Mouse (Mus musculus) frontal cortex, adult 2 months (tissue): ENCODE measurements around the gene Aldh3b3. TPM values are rescaled to one million over a fixed set of nuclear protein-coding genes. Genes with fewer than 3 reads are reported as not detected.
"Not testable (repeated sequence)": the region's sequence is repeated elsewhere in the genome, so short reads cannot be mapped to it uniquely, and the experiment has no call there.

ENCODE experiments used
- DNase-seq, 2 experiments: peaks; one replicate each; pipeline ENCODE4 v3.0.0; 2022; ENCODE audit warnings: low spot score in 1 of 2; ENCODE audit errors: extremely low spot score in 1 of 2
- polyA plus RNA-seq: library from polyadenylated mRNA; depleted of rRNA; stranded (reverse); fragments of >200 nt; gene quantifications from 2 replicates; pipeline ENCODE4 v1.2.3, GENCODE M21; 2012

Gene Aldh3b3
- polyA plus RNA-seq, 1 experiment: 0.58 TPM

DNA sequence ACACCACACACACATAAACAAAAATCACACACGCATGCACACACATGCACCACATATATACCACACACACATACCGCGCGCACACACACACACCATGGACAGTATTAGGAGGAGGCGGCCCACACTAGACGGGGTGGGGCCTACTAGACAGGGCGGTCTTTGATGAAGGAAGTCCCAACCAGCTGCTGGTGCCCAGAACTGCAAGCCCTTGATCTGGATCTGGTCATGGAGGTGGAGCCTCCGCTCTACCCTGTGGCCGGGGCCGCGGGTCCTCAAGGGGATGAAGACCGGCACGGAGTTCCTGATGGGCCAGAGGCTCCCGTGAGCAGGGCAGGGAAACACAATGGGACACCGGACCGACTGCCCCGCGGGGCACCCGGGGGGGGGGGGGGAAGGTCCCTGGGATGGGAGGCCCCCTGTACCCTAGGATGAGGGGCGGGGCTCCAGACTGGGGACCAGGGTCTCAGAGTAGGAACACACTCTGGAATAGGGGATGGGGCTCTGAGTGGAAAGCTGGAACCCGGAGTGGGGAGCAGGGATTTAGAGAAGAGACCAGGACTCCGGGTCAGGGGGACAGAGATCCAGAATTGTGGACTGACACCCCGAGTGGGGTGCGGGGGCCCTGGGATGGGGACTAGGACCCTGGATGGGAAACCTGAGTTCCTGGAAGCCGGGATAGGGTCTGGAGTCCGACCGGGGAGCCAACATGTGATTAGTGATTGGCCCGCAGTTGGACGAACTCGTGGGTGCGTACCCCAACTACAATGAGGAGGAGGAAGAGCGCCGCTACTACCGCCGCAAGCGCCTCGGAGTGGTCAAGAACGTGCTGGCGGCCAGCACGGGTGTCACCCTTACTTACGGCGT, 23.2 kb upstream of the Aldh3b3 start, which contains the start of gene Unc93b1:
Gene Unc93b1 (plus strand): TSS at position 155 of the 864 bp plus-strand sequence.
- no peak for DNase-seq

DNA sequence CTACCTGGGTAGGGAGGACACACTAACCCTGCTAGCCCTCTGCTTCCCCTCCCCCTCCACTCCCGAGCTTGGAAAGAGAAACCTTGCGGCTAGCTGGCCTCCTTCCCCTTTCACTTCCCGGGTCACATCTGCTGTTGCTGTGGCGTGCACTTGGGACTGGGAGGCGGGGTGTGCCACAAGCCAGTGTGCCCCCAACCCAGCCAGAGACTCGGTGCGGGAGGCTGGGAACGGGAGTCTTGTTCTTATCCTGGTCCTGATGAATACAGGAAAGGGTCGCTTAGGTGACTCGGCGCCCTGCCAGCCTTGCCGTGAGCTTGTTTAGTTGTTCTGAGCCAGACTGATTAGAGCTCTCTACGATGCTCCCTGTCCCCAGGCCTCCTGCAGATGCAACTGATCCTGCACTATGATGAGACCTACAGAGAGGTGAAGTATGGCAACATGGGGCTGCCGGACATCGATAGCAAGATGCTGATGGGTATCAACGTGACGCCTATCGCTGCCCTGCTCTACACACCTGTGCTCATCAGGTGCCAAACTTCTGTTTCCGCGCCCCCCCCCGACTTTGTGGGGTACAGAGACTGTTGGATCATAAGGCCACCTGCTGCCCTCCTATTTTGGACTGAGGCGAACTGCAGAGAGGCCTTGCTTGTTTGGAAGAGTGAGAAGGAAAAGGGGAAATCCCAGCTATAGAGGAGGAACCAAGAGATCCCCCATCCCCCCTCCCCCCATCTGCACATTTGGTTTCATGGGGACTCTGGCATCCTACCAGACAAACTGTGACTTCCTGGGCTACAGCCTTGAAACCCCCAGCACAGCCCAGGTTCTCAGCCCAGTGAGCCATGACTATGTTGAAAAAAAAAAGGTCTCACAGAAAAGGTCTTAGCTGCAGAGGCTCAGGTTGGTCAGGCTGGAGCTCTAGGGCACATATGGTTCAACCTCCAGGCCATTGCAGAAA, 22.3 kb upstream of the Aldh3b3 start:
- DNase-seq: peak in 1 of 2 experiments; percentile 41

DNA sequence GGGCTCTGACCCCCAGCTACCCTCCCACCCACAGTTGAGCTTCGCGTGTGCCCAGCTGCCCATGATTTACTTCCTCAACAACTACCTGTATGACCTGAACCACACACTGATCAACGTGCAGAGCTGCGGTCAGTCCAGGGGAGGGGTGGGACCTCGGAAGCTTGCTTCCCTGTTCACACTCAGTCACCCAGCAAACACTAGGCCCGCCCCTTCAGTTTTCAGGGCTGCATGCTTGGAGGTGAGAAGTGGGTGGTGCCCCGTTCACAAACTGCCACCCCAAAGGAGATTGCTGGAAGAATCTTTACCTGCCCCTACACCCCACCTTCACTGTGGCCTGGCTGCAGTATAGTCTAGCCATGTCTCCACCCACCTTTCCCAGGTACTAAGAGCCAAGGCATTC, 16.1 kb upstream of the Aldh3b3 start:
- DNase-seq: no peak

DNA sequence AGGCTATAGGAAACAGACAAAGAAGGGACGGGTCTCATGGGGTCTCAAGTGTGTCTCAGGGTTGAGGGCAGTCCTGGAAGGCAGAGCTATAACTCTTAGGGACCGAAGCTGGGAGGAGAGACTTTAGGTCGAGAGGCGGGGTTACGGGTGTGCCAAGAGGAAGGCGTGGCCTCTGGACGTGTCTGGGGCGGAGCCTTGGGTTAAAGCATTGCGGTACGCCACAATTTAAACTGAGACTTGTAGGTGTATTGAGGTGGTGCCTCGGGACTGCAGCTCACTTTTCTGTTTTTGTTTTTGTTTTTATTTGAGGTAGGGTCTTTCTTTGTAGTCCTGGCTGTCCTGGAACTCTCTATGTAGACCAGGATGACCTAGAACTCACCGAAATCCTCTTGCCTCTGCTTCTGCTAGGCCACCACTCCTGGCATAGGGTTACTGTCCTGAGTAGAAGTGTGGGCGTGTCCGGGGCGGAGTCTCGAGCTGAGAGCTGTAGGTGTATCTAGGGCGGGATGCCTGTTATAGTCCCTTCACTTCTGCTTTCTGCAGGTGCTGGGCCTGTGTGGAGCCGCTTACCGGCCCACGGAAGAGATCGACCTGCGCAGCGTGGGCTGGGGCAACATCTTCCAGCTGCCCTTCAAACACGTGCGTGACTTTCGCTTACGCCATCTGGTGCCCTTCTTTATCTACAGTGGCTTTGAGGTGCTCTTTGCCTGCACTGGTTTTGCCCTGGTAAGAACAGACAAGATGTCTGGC, 15.3 kb upstream of the Aldh3b3 start:
- DNase-seq: no peak

DNA sequence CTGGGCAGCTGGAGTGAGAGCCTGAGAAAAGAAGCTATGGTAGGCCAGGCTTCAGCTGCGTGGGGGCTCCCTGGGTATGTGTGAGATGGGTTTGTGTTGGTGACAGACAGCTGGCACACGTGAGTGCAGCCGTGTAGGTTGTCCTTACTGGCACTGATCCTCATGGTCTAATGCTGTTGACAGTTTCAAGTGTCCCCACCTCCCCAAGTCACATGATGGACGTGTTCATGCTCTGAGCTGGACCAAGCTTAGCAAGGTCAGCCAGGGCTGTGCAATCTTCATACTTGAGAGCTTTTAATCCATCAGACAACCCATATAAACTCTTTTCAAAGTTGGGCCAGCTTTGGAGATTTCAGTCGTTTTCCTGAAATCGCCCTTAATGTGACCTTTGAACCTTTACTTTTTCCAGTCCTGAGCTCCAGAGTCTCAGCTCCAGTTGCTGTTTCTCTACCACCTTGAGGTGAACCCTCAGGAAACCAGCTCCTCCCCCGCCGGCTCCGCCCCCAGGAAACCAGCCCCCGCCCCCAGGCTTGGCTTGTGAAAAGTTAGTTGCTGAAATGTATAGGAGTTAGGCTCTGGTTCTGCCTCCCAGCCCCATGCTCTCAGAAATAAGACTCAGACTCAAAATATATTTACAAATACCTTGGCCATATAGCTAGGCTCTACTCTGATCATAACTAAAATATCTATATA, 12.4 kb upstream of the Aldh3b3 start:
- DNase-seq: no peak

DNA sequence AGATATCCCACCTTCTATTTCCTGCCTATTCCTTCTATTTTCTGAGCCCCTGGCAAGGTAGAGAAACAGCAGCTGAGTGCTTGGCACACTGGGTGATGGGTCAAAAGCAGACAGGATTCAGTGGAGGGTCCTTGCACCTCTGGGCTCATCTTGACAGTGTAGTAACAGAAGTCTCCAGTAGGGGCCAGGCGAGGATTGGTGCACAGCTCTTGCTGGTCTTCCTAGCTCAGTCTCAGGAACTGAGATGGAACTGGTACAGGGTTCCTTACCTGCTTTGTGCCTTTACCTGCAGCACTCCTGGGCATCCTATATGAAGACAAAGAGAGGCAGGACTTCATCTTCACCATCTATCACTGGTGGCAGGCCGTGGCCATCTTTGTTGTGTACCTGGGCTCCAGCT, 11.7 kb upstream of the Aldh3b3 start:
- DNase-seq: peak in 1 of 2 experiments; percentile 88

DNA sequence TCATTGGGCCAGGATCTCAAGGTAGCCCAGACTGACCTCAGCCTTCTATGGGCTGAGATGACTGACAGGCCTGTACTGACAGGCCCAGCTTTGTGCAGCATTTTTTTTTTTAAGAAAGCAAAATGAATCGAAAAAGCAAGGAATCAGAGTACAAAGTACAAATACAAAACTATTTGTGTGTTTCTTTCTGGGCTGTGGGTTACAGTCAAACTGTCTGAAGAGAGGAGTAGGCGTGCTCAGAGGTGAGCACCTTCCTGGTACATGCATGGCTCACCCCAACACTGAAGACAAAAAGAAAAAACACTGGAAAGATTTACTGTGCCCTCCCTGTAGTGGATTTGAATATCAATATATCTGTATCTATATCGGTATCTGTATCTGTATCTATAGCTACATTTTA, 10.6 kb upstream of the Aldh3b3 start:
- DNase-seq: no peak

DNA sequence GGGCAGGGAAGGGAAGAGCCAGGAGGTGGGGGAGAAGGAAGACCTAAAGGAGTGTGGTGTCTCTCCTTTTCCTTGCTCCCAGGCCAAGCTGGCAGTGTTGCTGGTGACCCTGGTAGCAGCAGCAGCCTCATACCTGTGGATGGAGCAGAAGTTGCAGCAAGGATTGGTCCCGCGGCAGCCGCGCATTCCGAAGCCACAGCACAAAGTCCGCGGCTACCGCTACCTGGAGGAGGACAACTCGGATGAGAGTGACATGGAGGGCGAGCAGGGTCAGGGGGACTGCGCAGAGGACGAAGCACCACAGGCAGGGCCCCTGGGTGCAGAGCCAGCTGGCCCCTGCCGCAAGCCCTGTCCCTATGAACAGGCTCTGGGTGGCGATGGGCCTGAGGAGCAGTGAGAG, 9.9 kb upstream of the Aldh3b3 start:
- DNase-seq: no peak

DNA sequence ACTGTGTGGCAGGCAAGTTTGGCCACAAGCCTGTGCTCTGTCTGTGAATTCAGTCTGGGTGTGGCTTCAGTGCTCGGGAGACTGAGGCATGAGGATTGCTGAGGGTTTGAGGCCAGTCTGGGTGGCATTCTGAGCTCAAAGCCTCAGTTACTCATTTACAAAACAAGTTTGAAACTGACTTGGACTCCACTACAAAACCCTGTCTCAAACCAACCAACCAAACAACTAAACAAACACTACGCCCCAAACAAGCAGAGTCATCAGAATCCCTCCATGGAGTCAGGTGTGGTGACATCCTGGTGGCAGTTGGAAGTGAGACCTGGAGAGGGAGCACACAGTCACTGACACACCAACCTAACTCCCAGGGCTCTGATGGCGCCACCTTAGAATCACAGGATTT, 8.1 kb upstream of the Aldh3b3 start:
- DNase-seq: no peak

DNA sequence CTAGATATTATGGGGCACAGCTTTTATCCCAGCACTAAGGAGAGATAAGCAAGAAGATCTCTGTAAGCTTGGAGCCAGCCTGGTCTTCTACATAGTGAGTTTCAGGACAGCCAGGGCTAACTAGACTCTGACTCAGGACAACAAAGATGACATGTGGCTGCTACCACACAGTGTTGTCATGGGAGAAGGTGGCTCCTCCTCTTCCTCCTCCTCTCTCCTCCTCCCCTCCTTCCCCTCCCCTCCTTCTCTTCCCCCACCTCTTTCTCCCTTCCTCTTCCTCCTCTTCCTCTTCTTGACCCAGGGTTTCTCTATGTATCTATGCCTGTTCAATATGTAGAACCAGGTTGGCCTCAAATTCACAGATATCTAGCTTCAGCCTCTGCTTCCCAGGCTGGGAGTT, 7.0 kb upstream of the Aldh3b3 start:
- DNase-seq: no peak

DNA sequence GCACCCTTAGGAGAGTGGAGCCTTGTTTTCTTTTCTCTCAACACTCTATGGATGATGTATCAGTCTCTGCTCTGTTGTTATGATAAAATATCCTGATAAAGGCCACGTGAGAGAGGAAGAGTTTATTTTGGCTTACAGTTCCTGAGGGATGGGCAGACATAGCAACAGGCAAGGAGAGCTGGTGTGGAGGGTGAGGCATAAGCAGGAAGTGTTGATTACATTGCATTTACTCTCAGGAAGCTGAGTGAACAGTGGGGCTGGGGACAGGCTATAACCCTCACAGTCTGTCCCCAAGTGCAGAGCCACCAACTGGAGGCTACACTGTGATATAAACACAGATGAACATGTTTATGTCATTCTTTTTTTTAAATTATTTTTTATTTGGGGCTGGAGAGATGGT, 6.3 kb upstream of the Aldh3b3 start:
- no peak for DNase-seq

DNA sequence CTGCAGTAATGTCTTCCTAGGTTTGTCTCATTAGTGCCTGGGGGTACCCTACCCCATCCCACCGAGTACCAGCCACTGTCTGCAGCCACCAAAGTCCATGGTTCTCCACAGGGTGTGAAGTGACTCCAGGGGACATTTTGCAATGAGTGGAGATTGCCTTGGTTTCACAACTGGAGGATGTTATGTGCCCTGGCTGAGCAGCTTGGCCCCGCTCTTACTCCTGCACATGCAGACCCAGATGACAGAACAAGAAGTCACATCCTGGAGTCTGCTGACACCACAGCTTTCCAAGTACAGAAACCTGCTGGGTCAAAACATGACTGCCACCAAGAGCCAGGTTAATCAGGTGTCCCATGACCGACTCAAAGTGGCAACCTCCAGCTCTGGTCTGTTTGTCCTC, 3.4 kb upstream of the Aldh3b3 start:
- no peak for DNase-seq

DNA sequence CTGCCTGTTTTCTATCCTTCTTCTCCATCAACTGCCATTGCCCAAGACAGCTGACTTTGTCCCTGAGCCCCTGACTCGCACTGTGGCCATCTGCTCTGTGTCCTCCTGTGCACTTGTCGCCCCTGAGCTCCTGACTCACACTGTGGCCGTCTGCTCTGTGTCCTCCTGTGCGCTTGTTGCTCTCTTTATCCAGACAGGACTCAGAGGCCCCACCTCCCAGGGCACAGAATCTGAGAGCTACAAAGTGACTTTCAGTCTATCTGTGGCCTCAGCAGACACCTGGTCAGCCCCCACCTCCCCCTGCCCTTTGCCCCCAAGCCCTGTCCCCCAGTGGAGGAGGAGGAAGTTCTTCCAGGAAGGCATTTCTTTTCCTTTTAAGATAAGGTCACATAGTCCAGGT, 2.6 kb upstream of the Aldh3b3 start:
- DNase-seq: no peak

DNA sequence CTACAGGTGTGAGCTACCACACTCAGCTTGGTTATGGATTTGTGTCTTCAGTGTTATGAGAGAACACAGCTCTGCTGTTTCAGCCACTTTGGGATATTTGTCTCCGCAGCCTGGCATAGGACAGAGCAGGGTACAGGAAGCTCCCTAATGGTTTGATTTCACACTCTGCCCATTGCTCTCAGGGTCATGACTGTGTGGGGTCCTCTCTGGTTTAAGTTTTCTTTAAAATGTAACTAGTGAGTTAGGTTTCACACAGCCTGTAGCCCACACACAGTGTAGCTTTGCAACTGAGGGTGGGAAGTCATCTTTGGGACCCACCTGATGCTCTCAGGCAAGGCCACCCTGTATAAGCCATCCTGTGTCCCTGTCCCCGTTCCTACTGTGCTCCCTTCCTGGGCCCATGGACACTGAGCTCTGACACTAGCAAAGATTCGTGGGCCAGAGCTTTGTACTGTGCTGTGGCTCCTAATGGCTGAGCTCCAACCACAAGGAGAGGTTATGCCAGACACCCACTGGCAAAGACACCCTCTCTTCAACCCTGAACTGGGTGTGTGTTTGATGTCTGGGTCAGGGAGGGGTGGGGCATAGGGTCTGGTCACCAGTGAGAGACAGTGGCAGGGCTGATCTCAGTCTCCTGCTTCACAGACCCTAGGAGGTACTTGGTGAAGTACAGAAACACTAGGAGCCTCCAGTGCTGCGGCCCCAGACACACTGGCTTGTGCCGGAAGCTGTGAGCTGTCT, 979 bp upstream of the Aldh3b3 start:
- DNase-seq: not testable (repeated sequence)

DNA sequence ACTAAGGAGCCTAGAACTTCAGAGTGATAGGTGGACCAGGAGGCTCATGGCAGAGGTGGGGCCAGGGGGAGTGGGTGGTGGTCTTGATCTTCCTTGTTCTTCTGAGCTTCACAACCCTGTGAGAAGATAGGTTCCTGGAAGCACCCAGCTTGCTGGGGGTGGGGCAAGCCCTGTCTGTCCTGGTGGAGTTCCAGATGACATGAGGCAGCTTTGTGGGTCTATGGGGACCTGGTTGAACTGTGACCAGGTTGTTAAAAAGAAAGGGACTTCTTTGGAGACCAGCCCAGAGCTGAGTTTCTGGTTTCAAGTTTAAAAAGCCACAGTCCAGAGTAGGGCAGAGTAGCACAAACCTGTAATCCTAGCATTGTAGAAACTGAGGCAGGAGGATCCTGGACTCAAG, 585 bp downstream of the Aldh3b3 start:
- DNase-seq: no peak

DNA sequence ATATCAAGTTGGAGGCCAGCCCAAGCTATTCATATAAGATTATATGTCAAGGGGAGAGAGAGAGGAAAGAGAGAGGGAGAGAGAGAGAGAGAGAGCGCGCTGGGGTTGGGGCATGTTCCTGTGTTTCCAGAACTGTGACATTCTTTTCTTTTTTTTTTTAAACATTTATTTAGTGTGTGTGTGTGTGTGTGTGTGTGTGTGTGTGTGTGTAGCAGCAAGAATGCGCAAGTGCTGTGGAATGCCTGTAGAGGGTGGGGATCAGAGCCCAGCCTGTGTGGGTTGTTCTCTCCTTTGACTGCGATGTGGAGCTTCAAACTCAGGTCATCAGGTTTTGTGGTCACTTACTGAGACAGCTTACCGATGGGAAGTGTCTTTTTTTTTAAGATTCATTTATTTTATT, 1.8 kb downstream of the Aldh3b3 start:
- no peak for DNase-seq

DNA sequence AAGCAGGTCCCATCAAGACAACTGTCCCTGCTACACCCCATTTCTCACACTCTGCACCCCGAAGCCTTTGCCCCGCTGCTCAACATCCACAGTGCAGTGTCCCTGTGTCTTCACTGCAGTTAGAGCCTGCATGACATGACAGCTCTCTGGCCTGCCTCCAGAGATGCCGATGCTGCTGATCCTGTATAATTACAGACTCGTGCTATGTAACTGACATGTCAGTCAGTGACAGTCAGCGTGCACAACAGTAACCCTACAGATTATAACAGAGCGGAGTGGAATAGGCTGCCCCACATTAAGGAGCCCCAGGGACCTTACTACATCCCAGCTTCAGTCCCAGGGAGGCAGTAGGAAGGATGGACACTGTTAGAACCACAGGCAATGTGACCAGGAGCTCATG, 3.4 kb downstream of the Aldh3b3 start:
- not testable (repeated sequence) for DNase-seq

DNA sequence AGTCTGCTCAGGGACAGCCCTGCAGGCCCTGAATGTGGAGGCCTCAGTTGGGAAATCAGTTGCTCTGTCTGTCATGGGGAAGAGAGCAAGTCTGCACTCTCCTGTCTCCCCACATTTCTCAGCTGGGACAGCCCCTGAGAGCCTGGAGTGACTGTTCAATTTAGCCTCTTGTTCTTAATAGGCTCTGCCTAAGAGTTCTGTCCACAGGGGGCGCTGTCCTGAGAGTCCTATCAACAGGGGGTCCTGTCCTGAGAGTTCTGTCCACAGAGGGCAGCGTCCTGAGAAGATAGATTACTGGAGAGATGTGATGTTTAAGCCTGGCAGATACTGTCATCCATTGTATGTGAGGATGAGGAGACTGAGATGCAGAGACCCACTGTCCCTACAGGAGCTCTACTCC, 4.0 kb downstream of the Aldh3b3 start:
- DNase-seq: no peak

DNA sequence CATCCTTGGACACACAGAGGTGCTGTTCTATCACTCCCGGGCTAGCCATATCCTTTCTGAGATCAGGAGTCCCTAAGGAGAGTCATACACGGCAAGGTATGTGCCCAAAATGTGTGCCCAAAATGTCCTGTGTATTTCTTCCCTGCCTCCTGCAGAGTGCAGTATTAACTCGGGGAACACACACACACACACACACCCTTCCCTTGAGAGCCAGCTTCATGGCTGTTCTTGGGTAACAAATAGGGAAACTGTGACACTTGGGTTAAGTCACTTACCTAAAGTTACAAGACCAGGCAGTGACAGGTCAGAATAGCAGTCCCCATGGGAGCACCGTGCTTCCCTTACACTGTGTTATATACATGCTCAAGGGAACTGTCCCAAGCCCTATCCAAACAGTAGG, 5.6 kb downstream of the Aldh3b3 start:
- no peak for DNase-seq
